Mouse (Mus musculus): ENCODE measurements around the gene Ambra1. TPM values are rescaled to one million over a fixed set of nuclear protein-coding genes. Genes with fewer than 3 reads are reported as not detected.
"Not testable (repeated sequence)": the region's sequence is repeated elsewhere in the genome, so short reads cannot be mapped to it uniquely, and the experiment has no call there.

Gene Ambra1
- total RNA-seq (2021) = 10 to 100 TPM; 45.4 to 47.8 TPM
- long read RNA-seq, full-length matches to known transcripts = 2 of 15 reads
- long read RNA-seq, partial matches to known transcripts = 11 of 15 reads
- long read RNA-seq, other reads (novel, unspliced or antisense) = 2 of 15 reads

DNA sequence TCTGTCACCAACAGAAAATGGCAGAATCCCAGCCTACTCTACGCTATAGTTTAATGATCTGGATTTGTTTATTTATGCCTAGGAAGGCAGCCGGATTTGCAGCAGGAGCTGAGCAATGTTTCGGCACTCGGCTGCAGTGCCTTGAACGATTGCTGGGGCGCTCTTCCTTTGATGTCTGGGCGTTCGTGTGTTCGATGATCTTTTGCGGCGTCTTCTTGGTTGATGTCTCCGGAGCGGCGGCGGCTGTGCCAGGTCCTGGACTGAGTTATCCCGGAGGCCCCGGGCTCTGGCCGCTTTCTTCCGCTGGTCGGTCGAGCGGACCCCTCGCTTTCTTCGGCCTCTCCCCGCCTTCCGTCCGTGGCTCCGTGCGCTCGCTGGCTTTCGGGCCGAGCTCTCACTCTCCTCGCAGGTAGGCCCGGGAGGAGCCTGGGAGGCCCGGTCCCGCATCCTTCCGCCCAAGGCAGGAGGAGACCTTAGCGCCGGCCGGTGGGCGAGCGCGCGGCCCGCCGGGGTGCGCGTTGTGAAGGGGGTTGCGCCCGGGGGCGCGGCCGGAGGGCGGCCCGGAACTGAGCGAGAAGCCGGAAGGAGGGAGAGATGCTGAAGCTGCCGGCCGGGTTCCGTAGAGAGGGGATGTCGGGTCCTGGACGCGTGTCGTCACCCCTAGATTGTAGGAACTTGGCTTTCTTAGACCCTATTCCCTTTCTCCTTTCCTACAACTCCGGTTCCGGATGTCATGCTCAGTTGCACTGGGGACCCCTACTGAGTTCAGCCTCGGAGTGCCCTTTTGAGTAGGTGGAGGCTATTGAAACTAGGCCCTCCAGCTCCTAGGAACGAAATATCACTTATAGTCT, at the start of gene Ambra1:
TSS of gene Ambra1 (plus strand) at position 164 of the 851 bp plus-strand sequence.
- DNase-seq (ENCODE audit: low spot score in 2 of 2) = peak; percentile 82 to 88

DNA sequence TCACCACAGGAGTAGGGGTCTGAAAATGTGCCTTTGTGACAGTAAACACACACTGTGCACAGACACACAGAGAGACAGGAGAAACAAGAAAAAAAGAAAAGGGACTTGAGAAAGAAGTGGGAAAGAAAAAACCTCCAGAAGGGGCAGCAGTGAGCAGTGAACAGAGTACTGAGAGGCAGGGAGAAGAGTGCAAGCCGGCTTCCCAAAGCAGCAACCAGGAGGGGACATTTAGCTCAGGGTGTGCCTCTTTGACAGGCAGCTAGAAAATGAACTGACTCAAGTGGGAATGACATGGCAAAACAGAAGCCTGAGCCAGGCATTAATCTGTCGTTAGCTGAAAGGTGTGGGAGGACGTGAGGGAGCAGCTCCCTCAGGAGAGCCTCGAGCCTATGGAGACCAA, 47.1 kb upstream of the Ambra1 start:
- peak; percentile 65 to 68 for DNase-seq (ENCODE audit: low spot score in 2 of 2)

DNA sequence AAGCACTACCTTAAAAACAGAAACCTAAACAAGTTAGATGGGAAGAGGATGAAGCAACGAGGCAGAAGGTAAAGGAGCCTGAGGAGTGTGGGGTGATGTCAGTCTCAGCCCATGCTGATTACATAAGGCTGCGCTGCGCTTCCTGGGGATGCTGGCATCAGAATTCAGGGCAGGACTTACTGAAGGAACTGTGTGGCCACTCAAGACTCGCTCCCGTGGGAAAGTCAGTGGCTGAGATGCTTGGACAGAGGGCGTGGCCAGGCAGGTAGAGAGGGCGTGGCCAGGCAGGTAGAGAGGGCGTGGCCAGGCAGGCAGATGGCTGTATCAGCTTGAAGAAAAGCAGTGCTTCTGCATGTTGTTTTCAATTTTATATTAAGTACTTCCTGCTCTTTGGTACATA, 46.0 kb upstream of the Ambra1 start:
- no peak for DNase-seq (ENCODE audit: low spot score in 2 of 2)

DNA sequence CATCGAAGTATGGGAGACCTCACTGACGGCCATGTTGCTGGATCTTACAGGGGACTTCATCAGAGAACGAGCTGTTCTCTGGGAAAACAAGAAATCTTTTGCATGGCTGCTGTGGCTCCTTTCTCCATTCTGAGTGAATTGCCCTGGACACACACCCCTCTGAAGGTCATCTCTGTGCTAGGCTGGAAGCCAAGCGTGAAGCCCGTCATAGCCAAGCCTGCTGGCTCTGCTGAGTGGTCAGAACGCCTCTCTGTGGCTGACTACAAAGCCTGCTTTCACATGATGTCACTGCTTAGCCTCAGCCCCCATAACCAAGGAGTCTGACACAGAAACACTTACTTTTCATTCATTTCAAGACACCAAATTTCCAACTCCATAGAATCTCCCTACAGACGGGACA, 40.5 kb upstream of the Ambra1 start:
- peak; percentile 44 to 46 for DNase-seq (ENCODE audit: low spot score in 2 of 2)

DNA sequence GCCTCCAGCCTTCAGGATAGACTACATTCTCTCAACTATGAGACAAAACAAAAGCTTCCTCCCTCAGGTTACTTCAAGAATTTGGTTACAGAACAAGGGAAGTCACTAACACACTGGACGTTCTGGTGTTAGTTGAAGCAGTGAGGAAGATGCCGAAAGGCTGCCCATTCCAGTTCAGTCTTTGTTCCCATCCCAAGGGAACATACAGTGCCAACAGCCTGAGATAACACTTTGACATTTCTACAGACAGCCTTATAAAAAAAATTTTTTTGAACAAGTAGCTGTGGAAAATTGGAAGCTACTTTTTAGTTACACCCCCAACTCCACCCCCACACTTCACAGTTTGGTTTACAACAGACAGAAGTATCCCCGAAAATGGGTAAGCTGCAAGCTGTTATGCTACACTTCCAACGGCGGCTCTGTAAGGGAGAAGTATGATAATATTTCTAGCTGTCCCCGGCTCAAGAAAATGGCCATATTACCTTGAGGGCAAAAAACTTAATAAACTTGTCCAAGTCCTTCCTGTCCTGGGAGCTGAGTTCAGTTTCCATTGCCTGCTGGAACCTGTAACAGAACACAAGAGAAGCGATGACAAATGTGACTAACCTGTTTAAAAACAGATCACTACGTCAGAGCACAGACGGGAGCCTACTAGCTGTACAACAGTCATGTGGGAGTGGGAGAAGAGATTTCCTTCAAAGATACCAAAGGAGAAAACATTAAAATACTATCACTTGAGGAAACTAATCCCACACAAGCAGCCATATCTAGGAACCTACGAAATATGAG, 34.3 kb upstream of the Ambra1 start:
- DNase-seq (ENCODE audit: low spot score in 2 of 2) = no peak

DNA sequence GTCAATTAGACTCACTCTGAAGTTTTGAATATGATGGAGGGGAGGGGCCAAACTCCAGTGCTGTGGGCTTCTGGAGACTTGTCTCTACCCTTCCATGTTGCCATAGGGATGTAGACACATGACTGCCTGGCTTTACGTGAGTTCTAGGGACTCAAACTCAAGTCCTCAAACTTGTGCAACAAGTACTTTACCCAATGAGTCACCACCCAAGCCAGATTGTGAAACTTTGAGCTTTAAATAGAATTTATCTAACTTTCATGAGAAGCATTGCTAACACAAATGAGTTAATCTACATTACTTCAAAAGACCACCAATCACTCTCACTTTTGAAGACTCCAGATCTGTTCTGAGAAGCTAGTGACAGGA, 33.7 kb upstream of the Ambra1 start:
- no peak for DNase-seq (ENCODE audit: low spot score in 2 of 2)

DNA sequence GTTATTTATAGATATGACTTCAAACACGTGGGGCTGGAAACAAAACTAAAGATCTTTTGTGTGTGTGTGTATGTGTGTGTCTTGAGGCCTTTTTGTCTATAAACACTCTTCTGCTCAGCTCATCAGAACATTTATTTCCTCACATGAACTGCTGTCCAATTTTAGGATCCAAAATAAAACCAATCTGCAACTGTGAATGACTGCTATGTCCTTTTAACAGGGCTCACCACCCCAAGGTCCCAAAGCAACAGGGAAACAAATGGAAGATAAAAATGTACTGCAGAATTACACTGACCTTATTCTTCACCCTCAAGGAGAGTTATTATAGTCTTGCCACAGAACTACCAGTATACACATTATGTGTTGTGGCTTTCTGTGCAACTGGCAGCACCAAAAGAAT, 30.7 kb upstream of the Ambra1 start:
- no peak for DNase-seq (ENCODE audit: low spot score in 2 of 2)

DNA sequence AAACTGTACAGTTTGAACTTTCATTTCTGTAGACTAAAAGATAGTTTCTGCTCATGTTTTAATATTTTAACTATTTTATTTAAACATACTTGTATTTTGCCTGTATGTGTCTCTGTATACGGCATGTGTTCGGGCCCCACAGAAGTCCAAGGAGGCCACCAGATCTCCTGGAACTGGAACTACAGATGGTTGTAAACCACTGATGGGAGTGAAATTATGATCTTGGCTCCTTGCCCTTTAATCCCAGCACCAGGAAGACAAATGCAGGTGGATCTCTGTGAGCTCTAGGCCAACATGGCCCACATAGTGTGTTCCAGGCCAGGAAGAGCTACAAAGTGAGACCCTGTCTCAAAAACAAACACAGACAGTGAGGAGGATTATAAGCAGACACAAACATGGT, 28.6 kb upstream of the Ambra1 start:
- no peak for DNase-seq (ENCODE audit: low spot score in 2 of 2)

DNA sequence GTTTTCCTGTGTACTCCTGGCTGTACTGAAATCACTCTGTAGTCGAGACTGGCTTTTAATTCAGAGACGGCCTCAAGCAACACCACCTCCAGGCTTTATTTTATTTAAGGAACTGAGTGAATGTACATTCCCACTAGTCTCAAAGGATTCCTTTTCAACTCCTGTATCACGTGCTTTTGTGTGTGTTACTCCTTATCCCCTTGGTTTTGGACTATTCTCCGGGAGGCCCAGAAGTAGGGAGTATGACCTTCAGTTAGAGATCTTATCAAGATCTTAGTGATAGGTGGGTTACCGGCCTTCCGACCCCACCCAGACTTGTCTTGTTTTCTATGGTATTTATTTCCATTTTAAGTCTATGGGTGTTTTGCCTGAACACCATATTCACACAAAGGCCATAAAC, 24.2 kb upstream of the Ambra1 start:
- DNase-seq (ENCODE audit: low spot score in 2 of 2) = no peak

DNA sequence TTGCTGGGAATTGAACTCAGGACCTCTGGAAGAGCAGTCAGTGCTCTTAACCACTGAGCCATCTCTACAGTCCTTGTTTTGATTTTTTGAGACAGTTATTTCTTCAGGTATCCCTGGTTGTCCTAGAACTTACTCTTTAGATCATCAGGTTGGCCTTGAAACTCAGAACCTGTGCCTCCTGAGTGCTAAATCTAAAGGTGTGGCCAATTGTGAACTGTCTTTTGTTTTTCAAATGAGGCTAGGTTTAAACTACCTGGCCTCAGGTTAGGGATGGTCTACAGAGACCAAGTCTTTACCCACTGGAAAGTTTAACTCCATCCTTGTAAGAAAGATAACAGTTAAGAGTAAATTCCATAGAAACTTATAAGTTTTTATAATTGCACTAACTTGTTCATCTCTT, 23.5 kb upstream of the Ambra1 start:
- DNase-seq (ENCODE audit: low spot score in 2 of 2) = no peak

DNA sequence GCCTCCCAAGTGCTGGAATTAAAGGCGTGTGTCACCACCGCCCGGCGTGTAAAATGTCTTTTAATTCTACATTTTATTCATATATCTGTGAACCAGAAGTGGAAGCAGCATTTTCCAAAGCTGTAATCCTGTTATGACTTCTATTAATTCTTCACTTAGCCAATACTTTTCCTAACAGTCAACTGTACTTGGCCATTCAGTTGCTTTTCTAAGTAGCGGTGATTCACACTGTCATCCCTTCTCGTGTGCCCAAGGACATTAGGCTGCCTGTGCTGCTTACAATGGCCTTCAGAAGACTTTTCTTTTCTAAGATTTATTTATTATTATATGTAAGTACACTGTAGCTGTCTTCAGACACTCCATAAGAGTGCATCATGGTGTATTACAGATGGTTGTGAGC, 21.6 kb upstream of the Ambra1 start:
- no peak for DNase-seq (ENCODE audit: low spot score in 2 of 2)

DNA sequence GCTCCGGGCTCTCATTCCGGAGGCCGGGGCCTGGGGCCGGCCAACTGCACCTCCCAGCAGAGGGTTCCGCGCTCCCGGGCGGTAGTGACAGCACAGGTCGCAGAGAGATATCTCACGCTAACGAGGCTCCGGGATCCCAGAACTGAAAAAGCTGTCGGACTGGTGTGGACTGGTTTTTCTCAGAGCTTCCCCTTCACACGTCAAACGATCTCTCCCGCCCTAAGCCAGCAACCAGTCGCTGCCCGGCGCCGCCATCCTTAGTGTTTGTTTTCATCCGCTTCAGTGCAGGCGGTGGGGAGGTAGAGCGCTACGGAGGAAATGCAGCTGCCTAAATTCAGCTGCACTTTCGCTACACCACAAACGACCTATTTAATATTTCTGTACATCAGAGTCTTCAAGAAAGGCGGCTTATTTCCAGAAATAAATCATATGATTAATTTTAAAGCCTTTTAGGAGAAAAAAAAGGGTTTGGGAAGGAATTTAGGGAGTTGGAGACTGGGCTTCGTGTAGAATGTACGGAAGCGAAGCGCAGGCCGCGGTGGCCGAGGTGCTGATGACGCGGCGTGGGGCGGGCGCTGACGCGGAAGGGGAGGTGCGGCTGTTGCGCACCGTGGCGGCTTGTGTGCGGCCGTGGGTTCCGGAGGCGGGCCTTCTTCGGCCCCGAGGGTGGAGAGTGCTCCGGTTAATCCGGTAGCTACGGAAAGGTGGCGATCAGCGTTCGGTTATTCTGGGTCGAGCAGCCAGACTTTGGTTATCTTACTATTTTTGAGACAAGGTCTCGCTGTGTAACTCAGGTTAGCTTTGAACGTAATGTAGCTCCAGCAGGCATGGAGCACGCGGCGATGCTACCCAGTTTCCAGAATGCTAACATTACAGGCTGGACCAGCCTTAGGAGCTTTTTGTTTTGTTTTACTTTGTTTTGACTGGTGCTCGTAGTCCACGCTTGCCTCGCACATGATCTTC, 19.4 kb upstream of the Ambra1 start, which contains the start of the genes Atg13 and Harbi1:
TSS of gene Atg13 (minus strand) at position 305 of the 963 bp plus-strand sequence.
TSS of gene Harbi1 (plus strand) at position 581 of the 963 bp plus-strand sequence.
- peak; percentile 89 to 93 for DNase-seq (ENCODE audit: low spot score in 2 of 2)

DNA sequence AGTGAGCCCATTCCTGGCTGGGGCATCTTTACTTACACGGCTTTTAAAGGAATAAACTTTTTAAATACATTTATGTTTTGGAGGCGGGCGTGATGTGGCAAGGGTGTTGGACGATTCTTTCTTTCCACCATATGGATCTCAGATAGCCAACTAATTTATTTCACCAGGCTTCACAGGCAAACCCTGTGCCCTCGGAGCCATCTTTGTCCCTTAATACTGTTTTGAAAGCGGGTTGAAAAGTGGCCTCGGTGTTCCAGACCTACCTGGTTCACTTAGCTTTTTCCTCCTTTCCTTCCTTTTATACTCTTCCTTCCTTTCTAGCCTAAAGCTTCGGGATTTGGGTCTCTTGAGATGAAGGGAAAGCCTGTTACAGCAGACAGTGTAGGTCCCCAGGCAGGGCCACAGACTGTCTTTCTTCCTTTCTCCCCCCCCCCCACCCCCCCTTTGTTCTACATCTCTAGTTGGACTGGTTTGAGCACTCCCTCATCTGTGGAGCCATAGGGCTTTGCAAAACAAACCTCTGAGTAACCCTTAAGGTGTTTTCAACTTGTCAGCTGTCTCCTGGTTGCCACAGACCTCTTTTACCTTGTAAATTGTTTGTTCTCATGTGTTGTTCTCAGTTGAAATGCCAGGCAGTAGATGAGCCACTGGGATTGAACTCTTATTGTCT, 18.5 kb upstream of the Ambra1 start:
- DNase-seq (ENCODE audit: low spot score in 2 of 2) = no peak

DNA sequence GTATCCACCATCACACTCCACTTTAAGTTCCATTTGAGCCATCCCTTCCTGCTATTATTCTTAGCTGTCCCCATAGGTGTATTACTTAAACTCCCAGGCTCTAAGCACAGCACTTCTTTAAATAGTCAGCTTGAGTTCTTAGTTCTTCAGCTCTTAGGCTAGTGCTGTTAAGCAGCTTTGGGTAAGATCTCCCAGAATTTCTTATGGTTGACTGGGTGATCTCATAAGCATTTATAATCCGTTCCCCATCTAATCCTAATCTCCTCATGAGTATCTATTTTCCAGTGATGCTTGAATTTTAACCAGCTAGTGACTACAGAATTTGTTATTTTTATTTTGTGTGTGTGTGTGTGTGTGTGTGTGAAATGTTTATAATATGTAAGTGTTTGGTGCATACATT, 15.0 kb upstream of the Ambra1 start:
- DNase-seq (ENCODE audit: low spot score in 2 of 2) = no peak

DNA sequence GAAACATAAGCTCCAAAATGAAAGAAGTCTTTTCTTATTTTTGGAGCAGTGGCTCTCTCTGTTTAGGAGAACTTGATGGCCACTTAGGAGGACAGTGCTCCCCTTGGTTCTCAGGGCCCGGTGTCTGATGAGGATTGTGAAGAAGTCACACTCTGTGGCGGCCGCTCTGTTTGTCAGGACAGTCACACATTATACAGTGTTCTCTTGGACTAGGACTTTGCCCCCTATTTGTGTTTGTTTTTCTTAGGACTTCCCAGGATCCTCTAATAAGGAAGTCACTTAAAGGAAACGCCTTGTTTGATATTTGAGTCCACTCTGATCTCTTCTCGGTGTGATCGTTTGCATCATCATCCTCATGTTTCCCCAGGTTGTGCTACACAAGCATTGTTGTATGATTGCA, 11.7 kb upstream of the Ambra1 start:
- DNase-seq (ENCODE audit: low spot score in 2 of 2) = no peak

DNA sequence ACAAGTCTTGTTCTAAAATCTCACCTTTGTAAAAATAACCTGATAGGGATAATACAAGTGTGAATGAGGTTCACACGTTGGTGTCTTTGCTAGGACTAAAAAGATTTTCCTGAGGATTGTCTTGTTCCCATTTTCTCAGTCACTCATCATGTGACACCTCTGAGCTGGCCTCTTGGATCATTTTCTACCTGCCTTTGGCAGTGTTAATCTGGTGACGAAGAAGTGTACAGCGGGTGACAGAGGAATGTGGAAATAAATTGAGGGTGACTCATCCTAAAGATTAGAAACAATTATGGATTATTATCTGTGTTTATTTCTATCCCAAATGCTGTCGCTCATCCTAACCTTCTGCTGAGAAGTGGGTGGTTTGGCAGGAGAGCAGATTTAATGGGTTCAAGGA, 6.6 kb upstream of the Ambra1 start:
- no peak for DNase-seq (ENCODE audit: low spot score in 2 of 2)

DNA sequence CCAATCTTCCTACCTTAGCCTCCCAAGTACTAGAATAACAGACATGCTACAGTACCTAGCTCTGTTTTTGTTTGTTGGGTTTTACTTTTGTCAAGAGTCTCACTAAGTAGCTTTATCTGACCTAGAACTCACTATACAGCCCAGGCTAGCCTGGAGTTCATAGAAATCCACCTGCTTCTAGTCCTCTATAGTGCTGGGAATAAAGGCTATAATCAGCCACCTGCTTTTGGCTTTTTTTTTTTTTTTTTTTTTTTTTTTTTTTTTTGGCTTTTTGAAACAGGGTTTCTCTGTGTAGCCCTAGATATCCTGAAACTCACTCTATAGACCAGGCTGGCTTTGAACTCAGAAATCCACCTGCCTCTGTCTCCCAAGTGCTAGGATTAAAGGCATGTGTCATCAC, 6.0 kb upstream of the Ambra1 start:
- no peak for DNase-seq (ENCODE audit: low spot score in 2 of 2)

DNA sequence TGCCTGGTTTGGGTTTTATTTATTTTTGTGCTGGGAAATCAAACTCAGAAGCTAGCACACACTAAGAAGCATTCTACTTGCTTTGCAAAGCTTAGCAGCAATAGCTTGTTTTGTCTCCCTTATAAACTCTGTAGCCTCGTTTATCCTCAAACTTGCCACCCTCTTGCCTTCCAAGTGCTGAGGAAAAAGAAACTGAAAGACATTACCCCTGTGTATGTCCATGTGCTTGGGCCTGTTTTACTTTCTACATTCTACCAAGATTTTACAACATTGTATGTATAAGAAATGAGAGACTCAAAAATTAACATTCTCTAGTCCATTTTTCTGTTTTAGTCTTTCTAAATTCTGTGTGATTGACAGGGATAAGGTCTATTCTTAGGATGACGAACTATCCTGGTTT, 5.2 kb upstream of the Ambra1 start:
- DNase-seq (ENCODE audit: low spot score in 2 of 2) = no peak

DNA sequence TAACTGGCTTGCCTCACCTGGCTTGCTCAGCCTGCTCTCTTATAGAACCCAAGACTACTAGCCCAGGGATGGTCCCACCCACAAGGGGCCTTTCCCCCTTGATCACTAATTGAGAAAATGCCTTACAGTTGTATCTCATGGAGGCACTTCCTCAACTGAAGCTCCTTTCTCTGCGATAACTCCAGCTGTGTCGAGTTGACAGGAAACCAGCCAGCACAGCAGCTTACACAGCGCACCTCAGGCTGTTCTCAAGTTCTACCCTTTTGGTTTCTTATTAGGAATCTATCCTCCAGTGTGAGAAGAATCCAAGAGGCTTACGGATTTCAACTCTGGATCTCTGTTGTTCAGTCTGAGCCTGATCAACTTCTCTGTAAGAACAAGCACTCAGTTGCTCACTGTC, 4.5 kb upstream of the Ambra1 start:
- DNase-seq (ENCODE audit: low spot score in 2 of 2) = not testable (repeated sequence)

DNA sequence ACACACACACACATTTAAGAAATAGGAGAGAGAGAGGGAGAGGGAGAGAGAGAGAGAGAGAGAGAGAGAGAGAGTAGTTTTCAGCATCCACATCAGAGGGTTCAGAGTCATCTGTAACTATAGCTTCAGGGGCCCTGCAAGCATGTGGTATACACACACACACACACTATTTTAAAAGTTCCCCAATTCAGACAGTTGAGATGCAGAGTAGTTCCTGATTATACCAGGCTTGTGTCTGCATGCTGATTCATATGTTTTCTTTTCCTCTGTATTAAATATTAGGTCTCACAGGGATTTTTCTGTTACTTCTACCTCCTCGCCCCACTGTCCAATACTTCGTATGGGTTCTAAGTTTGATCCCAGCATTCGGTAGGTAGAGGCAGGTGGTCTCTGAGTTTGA, 2.9 kb upstream of the Ambra1 start:
- DNase-seq (ENCODE audit: low spot score in 2 of 2) = no peak
